9 mouse cellular contexts compared by ENCODE assay signal in genomic region chr1:97688756-97689155, GRCm38 (mm10). TPM values are rescaled to one million over a fixed set of nuclear protein-coding genes. Genes with fewer than 3 reads are reported as not detected.
DNase-seq lines count a peak whose midpoint lies in the region; ATAC-seq and TF ChIP-seq lines count a peak whose summit lies in the region.
"Had no signal": no experiment of that assay in that cellular context is flagged by ENCODE, and none has a peak within 500 bp of the region (broad histone marks: within the 10 kb centered on the region; RNA-seq: fewer than 3 reads in every experiment).

No protein-coding gene starts in this region.

- H3K27me3 ChIP-seq in ES-Bruce4 (ENCODE audit: control insufficient read depth, insufficient read depth, low read length, poor library complexity, severe bottlenecking), result no peaks in the 10 kb centered on the region
- no peaks in the 10 kb centered on the region for H3K27me3 ChIP-seq in heart, embryonic 11.5 days (ENCODE audit: control insufficient read depth, insufficient read depth, low read length)
- H3K27me3 ChIP-seq: limb, embryonic 15.5 days had no signal

- no peak for DNase-seq in cerebellum, adult 9-11 months
- DNase-seq in cerebellum, postnatal 14 days, result peak; percentile 55 to 60
- DNase-seq in kidney, postnatal 36 days, result peak; percentile 58 to 75
- DNase-seq in lung, postnatal 36 days, result peak; percentile 74
- peak; percentile 25 to 68 for DNase-seq in spleen, postnatal 10 days (ENCODE audit: low spot score in 2 of 2)

- H3K9me3 ChIP-seq in ES-Bruce4 (replicated peaks; ENCODE audit: control insufficient read depth, insufficient read depth, low read length, poor library complexity, severe bottlenecking), result no peaks in the 10 kb centered on the region
- no peaks in the 10 kb centered on the region for H3K9me3 ChIP-seq in heart, embryonic 11.5 days (replicated peaks; ENCODE audit: control insufficient read depth, low read length)
- H3K9me3 ChIP-seq: limb, embryonic 15.5 days had no signal

- ATAC-seq in cerebellum, adult (ENCODE audit: insufficient number of reproducible peaks, low FRiP score, low TSS enrichment), result peak; percentile 31; the same call in 1 of the 2 replicates
- ATAC-seq in heart, embryonic 11.5 days (replicated peaks; ENCODE audit: insufficient number of reproducible peaks, low FRiP score, low TSS enrichment), result peak; percentile 71; the same call in 1 of the 2 replicates

- H3K4me3 ChIP-seq in ES-Bruce4 (ENCODE audit: low read depth, low read length), result no peak overlapping the region
- no peak overlapping the region for H3K4me3 ChIP-seq in heart, embryonic 11.5 days (ENCODE audit: low read depth, low read length)
- H3K4me3 ChIP-seq: limb, embryonic 15.5 days had no signal

- H3K4me2 ChIP-seq in heart, embryonic 11.5 days, result no peak overlapping the region
- H3K4me2 ChIP-seq: limb, embryonic 15.5 days had no signal

- no peak for TF ChIP-seq POLR2A in ES-Bruce4 (IDR thresholded peaks at IDR 0.05; ENCODE audit: insufficient read depth, low read length)

- peak; percentile 63 for TF ChIP-seq CTCF in ES-Bruce4 (IDR thresholded peaks at IDR 0.05; ENCODE audit: low read depth, low read length)

- H3K4me1 ChIP-seq in ES-Bruce4 (ENCODE audit: control insufficient read depth, insufficient read depth, low read length), result no peaks in the 10 kb centered on the region
- H3K4me1 ChIP-seq in heart, embryonic 11.5 days (ENCODE audit: control insufficient read depth, insufficient read depth, low read length), result no peaks in the 10 kb centered on the region
- H3K4me1 ChIP-seq: limb, embryonic 15.5 days had no signal

- TF ChIP-seq EP300 in ES-Bruce4 (IDR thresholded peaks at IDR 0.05; ENCODE audit: insufficient read depth, low read depth, low read length), result no peak

- no peak overlapping the region for H3K27ac ChIP-seq in ES-Bruce4 (ENCODE audit: insufficient read depth, low read length)
- H3K27ac ChIP-seq in heart, embryonic 11.5 days (ENCODE audit: low read depth, low read length), result no peak overlapping the region
- H3K27ac ChIP-seq: limb, embryonic 15.5 days had no signal

- H3K9ac ChIP-seq in ES-Bruce4 (ENCODE audit: low read depth, poor library complexity, severe bottlenecking), result no peak overlapping the region
- no peak overlapping the region for H3K9ac ChIP-seq in heart, embryonic 11.5 days (ENCODE audit: low read depth, low read length)
- H3K9ac ChIP-seq: limb, embryonic 15.5 days had no signal

- H3K36me3 ChIP-seq in ES-Bruce4 (ENCODE audit: control insufficient read depth, insufficient read depth, low read length, poor library complexity, severe bottlenecking), result no peaks in the 10 kb centered on the region
- no peaks in the 10 kb centered on the region for H3K36me3 ChIP-seq in heart, embryonic 11.5 days (ENCODE audit: control insufficient read depth, insufficient read depth, low read length)
- H3K36me3 ChIP-seq: limb, embryonic 15.5 days had no signal

- WGBS in heart, embryonic 11.5 days (ENCODE audit: insufficient replicate concordance), result 12% methylated on average over 3 of the region's 3 CpGs

RNA-seq across cellular contexts. Expression of gene D1Ertd622e, which starts 26.9 kb away (rescaled TPM):
- polyA plus RNA-seq in ES-Bruce4 (2011; ENCODE audit: insufficient read depth, insufficient read length, low read depth, missing spikeins), result 6.4 and 7.8 TPM in 2 replicates
- polyA plus RNA-seq in heart, embryonic 11.5 days (2014; fragmentation: Nextera tagmentation; extraction: Ambion mirVana), result 11.3 and 13.4 TPM in 2 replicates
